Mouse (Mus musculus) megakaryocyte, embryonic 14.5 days (primary cell): ENCODE results near the gene Rps18.

Experiments used
- FLI1 ChIP-seq: IDR thresholded peaks from 2 replicates; pipeline ENCODE4 v1.6.1; 2012; ENCODE audit warnings: low read length, inconsistent platforms, mixed read lengths
- GATA1 ChIP-seq: IDR thresholded peaks from 3 replicates; pipeline ENCODE4 v1.6.1; 2012; ENCODE audit warnings: mixed read lengths, low read length, inconsistent platforms, borderline replicate concordance

- TF ChIP-seq GATA1 (no peak), FLI1 (no peak)
Measured at GRCm38 (mm10) chr17:33968927-33969326, 13.1 kb upstream of the Rps18 start.
